Mouse (Mus musculus) yolk sac, embryonic 10.5 days (tissue): ENCODE results near the gene Adora2a.
"Not testable (repeated sequence)": the region's sequence is repeated elsewhere in the genome, so short reads cannot be mapped to it uniquely, and the experiment has no call there.

Experiments
- DNase-seq: peaks from one replicate; pipeline ENCODE4 v3.0.0-alpha.2; 2017; ENCODE audit warnings: low spot score

Adora2a gene

DNA sequence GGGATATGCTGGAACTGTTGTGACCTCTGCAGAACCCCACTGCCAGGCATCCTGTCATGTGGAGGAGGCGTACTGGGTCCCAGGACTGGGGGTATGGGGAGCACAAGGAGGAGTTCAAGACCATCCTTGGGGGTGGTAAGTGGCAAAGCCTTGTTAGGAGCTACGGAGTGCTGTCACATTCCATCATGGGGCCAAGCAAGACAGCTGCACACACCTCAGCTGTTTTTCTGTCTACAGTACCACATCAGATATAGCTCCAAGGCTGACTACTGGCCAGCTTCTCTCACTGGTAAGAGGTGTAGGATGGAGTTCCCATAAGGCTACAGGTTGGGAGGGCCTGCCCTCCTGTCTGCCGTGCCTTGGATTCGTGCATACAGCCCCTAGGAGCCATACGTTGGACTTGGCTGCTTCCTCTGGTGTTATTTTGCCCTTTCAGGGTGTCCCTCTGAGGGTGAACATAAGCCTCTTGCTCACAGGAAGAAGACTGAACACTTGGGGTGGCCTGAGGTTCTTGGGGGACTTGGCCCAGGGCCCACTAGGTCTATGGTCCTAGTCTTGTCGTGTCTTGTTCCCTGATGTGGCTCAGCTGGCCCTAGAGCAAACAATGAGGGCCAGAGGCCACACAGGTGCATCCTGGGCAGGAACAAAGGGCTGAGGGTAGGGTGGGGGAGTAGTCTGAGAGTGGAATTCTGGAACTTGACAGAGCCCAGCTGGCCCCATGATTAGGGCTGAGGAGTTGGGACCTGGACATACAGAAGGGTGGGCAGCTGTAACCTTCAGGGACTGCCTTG is 2.3 kb upstream of the Adora2a start:
- DNase-seq: peak; percentile 31

- DNase-seq: no peak
Measured at GRCm38 (mm10) chr10:75315756-75316155, 921 bp upstream of the Adora2a start.

DNA sequence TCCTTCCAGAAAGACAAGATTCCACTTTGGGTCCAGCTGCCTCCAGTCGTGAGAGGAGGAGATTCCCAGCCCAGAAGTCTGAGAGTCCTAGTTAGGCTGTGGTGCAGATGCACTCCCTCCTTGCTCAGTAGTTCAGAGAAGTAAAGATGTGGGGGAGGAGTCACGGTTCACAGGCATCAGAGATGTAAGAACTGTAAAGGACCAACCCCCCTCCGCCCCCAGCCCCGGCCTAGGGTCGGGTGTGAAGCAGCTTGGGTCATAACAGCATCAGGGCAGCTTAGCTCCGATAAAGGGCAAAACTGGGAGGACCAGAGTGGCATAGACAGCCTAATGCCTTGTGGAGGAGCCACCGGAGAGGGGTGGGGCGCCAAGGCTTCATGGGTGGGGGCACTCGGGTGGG is 205 bp upstream of the Adora2a start:
- no peak for DNase-seq

DNA sequence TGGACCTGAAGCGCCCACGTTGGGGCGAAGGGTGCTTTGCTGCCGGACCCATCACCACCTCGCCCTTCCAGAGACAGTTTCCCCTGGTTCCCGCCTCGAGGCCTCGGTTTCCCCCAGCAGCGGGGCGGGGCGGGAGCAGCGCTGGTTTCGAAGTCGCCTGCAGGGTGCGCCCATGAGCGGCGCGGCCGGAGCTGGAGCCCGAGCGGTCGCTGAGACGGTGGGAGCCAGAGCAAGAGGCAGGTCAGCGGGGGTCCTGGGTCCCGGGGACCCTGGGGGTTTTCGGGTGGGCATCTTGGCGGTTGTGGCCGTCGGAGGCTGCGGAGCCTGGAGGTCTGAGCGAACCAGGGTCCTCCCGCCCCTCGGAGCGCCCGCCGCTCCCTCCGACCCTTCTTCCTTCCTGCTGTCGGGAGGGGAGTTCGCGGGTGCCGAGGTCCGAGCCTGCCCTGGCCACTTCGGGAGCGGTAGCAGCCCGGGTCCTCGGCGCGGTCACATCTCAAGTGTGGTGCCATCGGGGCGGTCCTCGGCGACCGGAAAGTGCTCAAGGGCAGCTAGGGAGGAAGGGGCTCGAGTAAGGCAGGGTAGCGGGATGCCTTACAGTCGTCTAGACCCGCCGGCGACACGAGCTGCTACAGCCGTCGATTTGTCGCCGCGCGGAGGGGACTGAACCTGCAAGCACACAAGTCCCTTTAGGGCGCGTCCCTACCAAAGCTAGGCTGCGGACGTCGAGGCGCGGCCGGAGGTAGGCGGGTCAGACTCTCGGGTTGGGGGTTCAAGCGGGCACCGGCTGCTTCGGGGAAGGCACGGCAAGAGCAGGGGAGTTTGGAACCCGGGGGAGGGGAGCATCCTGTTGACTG is 458 bp downstream of the Adora2a start:
- DNase-seq: peak; percentile 64

- DNase-seq: no peak
Measured at GRCm38 (mm10) chr10:75318206-75318605, 1.5 kb downstream of the Adora2a start.

- no peak for DNase-seq
Measured at GRCm38 (mm10) chr10:75320321-75320720, 3.6 kb downstream of the Adora2a start.

DNA sequence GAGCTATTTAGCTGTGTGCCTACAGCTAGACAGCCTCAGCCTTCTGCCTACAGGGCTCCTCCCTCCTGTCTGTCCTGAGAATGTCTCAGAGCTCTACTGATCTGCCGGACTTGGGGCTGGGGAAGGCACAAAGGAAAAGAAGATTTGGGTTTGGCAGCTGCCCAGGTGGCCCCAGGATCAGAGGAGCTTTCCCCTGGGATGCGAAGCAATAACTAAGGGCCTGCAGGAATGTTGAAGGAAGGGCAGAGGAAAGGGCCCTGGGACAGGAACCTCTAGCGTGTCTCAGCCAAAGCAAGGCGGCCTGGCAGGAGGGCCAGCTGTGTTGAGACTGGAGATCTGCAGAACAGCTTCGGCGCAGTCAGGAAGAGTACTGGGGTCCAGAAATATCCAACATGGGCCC is 6.3 kb downstream of the Adora2a start:
- DNase-seq: no peak

- no peak for DNase-seq
Measured at GRCm38 (mm10) chr10:75323986-75324385, 7.3 kb downstream of the Adora2a start.

- DNase-seq: no peak
Measured at GRCm38 (mm10) chr10:75324391-75324790, 7.7 kb downstream of the Adora2a start.

DNA sequence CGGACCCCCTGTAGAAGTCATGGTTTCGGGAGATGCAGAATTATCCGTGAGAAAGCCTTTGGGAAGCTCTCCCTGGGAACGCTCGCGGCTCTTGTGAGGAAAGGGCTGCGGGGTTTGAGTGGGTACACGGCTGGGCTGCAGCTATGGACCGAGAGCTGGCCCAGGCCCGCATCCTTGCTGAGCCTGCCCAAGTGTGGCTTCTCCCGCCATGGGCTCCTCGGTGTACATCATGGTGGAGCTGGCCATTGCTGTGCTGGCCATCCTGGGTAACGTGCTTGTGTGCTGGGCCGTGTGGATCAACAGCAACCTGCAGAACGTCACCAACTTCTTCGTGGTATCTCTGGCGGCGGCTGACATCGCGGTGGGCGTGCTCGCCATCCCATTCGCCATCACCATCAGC is 9.1 kb downstream of the Adora2a start:
- DNase-seq: no peak

- DNase-seq: no peak
Measured at GRCm38 (mm10) chr10:75326553-75326952, 9.9 kb downstream of the Adora2a start.

DNA sequence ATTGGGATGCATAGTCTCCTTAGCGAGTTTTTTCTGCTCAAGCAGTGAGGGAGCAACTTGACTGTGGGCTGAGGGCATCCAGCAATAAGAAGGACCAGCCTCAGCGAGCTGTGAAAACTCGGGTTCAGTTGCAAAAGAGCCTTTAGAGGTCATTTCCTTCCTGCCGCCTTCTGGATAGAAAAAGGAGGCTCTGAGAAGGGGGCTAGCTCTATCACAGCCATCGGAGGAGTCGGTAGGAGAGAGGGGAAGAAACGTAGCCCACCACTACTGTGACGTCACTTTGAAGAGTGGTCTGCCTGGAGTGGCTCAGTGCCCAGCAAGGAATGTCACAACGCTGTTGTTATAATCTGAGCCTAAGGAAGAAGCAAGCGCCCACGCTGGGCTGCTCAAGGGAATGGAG is 10.4 kb downstream of the Adora2a start:
- DNase-seq: no peak

DNA sequence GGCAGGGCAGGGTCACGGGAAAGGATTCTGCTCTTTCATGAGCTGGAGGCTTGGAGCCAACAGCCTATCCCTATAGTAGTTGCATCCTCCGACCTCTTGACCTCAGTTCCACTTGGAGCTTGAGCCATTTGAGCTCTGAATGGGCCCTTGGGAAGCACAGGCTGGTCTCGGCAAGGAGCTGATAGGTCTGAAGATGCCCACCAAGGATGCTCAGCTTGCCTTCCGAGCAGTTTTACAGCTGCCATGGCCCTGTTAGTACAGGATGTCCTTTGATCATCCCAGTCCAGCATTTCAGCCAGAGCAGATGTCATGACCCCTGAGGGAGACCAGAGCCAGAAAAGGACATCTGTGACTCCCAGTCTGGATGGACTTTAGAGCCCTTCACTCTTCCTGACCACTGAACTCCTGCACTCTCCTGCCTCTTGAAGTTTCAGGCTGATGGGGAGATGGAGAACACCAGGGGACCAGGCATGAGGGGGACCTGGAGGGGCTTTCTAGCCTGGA is 11.6 kb downstream of the Adora2a start:
- DNase-seq: no peak

DNA sequence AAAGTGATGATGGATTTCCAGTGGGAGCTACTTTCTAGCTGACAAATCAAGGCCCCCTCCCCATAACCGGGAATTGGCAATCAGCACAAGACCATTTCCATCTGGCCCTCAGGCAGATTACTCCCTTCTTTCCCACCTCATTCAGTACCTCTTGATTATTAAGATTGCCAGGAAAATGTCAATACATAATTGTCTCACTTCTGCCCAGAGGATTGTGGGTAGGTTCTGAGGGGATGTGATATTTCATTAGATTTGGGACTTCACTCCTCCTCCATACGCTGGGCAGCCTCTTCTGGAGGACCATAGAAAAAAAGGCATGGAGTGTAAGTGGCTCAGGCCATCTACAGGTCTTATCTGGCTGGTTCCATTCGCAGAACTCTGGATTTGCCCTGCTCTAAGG is 15.6 kb downstream of the Adora2a start:
- no peak for DNase-seq

DNA sequence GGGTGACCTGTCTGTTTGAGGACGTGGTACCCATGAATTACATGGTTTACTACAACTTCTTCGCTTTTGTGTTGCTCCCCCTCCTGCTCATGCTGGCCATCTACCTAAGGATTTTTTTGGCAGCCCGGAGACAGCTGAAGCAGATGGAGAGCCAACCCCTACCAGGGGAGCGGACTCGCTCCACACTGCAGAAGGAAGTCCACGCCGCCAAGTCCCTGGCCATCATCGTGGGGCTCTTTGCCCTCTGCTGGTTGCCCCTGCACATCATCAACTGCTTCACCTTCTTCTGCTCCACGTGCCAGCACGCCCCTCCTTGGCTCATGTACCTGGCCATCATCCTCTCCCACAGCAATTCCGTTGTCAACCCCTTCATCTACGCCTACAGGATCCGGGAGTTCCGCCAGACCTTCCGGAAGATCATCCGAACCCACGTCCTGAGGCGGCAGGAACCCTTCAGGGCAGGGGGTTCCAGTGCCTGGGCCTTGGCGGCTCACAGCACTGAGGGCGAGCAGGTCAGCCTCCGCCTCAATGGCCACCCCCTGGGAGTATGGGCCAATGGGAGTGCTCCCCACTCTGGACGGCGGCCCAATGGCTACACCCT is 16.6 kb downstream of the Adora2a start:
- no peak for DNase-seq

- no peak for DNase-seq
Measured at GRCm38 (mm10) chr10:75334175-75334574, 17.5 kb downstream of the Adora2a start.

- DNase-seq: no peak
Measured at GRCm38 (mm10) chr10:75335075-75335474, 18.4 kb downstream of the Adora2a start.

DNA sequence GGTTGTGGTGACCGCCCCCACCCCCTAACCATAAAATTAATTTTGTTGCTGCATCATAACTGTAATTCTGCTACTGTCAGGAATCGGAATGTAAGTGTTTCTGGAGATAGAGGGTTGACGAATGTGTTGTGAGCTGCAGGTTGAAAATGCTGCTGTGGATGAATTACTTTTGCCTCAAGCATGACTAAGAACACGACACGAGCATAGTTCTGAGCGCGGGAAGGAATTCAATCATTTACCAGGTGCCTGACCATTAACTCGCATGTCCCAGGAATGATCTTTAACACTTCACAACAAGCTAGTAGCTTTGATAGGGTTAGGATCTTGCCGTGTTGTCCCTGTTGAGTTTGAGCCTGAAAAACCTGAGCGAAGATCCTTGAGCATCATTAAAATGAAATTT is 20.6 kb downstream of the Adora2a start:
- DNase-seq: no peak

GRCm38 (mm10) chr10:75338852-75339251 is 22.2 kb downstream of the Adora2a start:
- no peak for DNase-seq

DNA sequence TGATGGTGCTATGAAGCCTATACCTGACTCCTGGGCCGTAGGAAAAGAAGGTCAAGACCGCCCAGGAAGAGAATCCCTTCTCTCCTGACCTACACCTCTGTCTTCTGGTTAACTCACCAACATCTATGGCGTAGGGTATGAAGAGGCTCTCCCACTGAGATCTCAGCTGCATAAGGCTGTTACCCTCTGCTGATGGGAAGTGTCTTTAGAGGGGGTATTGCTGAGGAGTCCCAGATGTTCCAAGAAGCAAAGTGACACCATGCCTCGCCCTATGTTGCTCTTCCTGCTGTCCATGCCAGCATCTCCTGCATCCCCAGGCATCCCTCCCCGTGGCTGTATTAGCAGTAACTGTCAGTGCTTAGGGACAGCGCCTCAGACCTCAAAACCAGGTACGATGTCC is 22.7 kb downstream of the Adora2a start:
- no peak for DNase-seq

DNA sequence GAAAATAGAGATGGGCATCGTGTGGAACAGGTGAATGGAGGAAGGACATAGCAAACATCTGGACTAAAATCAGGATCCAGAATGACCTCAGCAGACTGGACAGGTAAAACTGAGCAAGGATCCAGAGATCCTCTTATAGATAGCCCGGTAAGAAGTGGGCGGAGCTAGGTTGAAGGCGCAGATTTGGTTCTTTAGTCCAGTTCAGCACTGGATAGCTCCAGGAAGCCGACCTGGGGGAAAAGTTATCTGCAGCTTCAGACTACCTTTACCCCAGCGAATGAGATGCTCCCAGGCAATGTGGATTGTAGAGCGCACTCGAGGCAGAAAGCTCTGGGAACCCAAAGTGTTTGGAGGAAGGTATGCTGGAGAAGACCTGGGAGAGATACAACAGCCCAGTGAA is 25.3 kb downstream of the Adora2a start:
- no peak for DNase-seq

DNA sequence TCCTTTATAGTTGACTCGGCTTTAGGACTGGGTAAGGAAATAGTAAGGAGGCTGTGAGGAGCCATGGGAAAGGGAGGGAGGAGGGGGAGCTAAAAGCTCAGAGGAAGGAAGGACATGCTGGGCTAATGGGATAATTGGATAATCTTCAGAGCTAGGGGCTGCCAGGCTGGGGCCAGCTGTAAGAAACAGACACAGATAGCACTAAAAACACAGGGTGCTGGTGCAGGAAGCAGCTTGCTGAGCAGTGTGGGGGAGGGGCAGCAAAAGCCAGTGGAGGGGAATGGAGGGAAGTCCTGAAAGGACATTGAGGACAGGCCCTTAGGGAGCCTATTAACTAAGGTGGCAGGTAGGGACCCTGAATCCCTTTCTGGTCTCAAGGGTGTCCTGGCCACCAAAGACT is 27.9 kb downstream of the Adora2a start:
- not testable (repeated sequence) for DNase-seq

- DNase-seq: no peak
Measured at GRCm38 (mm10) chr10:75345265-75345664, 28.6 kb downstream of the Adora2a start.
